Mouse (Mus musculus) NIH3T3 (cell line): ENCODE data around the gene Zfp82.
A peak's percentile ranks its signal among the peaks of the same experiment; 100 is the strongest.

Source experiments
- DNase-seq: peaks from one replicate; pipeline ENCODE4 v3.0.0-alpha.2; 2012; ENCODE audit warnings: low read depth

Zfp82 gene

DNA sequence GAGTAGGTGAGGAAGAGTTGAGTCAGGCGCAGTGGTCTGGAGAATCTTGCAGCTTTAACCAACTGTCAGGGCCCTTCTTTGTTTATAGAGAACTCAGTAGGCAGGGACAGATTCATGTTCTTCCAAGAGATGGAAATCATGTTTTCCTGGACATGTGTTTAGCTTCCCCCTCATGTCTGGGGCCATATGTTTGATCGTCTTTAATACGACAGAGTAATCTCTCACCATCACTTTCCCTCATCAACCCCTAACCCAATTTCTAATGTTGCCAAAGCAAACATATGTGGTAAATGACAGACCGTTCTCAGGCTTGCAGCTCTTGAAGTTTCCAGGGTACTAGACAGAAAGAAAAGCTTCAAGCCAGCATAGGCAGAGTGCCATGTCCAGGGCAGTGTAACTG is 24.6 kb downstream of the Zfp82 start:
- DNase-seq, result no peak

DNA sequence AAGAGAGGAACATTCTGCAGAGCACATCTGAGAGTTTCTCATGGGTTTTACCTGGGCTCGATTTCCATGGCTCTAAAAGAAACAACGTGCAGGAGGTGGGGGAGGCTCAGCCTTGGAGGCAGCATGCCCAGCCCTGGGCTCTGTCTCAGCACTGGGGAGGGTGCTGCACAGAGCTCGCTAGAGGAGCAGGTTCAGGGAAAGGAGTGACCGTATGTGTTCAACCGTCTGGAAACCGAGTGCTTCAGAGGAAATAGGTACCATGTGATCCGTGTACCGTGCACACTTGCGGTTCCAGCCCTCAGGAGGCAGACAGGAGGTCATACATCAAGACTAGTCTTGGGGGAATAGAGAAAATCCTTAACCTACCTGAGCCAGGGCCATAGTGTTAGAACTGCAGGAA is 28.3 kb downstream of the Zfp82 start:
- DNase-seq, result no peak

DNA sequence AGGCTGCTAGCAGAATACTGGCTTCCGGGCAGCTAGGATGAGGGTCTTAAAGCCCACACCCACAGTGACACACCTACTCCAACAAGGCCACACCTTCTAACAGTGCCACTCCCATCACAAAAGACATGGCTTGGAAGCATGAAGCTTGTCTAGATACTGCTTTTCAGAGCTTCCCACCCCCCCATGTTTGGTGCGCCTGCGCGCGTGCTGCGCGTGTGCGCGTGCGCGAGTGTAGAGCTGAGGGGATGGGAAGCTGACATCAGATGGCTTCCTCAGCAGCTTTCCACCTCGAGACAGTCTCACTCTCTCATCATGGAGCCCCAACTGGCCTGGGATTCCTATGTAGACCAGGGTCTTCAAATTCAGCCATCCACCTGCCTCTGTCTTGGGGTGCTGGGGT is 38.4 kb downstream of the Zfp82 start:
- no peak for DNase-seq

DNA sequence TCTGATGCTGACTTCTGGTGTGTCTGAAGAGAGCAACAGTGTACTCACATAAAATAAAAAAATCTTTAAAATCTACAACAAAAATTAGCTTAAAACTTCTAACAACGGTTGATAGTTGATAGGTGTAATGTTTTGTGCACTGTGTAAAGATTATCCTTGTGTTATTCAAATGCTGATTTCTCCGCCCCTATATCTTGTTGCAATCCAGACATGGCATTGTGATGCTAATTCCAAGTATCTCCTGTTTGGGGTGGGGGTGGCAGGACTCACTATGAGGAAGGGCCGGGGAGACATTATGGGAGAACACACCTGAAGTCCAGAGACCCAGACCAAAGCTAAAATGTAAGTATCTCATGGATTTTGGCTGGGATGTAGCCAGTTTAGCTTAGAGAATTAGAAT is 41.3 kb downstream of the Zfp82 start:
- DNase-seq, result no peak

DNA sequence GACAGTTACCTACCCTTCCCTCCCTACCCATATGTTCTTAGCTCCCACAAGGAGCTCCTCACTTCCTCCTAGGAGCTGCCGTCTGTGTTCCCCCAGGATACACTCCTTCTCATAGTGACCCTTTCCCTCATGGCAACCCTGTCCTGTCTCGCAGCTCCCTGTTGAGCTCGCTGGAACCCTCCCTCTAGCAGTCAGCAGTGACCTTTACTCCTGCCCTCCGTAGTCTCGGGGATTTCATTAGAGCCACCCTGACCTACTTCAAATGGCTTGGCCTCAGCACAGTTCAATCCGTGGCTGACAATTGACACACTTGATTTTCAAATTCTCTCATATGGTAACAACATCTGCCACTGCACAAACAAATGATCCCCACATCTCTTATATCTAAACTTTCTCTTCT is 42.0 kb downstream of the Zfp82 start:
- no peak for DNase-seq

DNA sequence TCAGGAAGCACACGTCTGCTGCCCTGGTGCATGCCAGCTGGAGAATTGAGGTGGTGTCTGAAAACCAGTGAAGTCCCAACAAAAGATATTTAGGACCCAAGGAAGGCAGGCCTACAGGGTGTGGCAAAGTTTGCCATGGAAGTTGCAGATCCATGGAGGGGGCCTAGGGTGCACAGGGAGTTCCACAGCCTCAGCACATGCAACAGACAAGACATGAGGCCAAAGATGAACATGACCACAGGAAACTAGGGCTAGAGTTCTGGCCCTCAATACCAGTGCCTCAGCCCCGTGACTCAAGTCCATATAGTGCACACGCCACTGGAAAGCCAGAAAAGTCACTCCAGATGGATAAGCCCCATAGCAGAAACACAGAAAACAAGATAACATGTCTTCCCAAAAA is 44.1 kb downstream of the Zfp82 start:
- DNase-seq, result no peak

DNA sequence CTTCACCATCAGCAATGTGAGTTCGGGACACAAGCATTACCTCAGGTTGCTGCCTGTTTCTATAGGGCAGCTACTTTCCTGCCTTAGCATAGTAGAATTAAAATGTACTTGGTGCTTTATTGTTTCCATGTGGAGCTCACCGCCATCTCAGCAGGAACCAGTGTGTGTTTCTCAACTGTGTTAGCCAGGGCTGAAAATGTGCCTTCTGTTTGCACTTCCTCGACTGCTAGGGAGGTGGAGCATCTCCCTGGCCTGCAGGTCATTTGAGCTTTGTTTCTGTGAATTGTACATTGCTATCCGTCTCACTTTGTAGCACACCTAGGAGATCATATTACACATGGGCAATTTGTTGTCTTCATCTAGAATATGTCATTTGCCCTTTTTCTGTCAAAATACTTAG is 45.4 kb downstream of the Zfp82 start:
- DNase-seq, result no peak

DNA sequence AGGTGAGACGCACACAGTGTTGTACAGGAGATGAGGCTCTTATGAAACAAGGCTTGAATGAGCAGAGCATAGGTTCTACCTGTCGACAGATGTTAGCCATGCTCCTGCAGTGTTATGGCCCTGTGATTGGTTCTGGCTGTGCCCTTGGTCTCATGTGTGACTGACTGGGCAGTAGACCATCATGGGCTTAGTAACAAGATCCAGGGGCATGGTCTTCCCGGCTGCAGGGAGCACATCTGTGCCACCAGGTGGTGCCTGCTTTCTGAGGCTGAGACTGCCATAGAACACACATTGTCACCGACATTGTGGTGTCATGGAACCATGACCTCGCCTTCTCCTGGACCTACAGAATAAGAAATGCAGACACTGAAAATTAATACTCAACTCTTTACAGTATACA is 47.3 kb downstream of the Zfp82 start:
- no peak for DNase-seq

DNA sequence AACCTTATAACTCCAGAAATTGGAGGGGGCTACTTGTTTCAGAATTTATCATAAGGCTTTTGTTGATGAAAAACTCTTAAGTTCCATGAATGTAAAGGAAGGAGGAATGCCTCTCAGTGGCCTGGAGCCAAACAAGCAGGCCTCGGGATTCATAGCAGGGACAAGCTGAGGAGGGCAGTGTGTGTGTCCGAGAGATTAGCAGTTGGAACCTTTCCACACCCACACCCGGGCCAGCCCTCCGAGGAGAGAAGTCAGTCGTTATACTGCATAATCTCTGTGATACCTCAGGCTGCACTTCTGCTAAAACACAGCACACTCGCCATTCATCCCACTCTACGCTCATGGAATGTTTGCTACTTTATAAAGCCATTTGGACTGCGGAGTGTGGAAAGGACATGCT is 48.9 kb downstream of the Zfp82 start:
- DNase-seq, result no peak

DNA sequence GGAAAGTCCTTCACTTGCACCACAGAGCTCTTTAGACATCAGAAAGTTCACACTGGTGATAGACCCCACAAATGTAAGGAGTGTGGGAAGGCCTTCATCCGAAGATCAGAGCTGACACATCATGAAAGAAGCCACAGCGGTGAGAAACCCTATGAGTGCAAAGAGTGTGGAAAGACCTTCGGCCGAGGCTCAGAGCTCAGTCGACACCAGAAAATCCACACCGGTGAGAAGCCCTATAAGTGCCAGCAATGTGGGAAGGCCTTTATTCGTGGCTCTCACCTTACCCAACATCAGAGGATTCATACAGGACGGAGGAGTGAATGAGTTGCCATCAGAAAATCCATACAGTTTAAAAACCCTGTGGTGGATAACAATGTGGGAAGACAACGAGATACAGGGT is 49.4 kb downstream of the Zfp82 start:
- no peak for DNase-seq

DNA sequence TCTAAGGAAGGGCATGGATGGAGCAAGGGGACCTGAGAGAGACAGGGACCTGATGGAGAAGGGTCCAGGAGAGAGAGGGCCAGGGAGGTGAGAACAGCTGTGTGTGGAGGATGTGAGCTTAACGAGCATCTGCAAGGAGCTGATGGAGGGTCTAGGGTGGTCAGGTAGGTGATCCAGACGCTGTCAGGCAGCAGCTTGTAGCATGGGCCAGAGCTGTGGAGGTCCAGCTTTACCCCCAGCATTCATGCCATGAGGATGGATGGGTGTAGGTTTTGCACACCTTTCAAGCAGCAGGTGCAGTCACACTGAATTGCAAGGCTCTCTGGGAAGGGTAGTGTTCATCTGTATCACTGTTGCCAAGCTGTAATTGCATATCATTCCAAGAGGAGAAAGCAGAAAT is 53.2 kb downstream of the Zfp82 start:
- no peak for DNase-seq

DNA sequence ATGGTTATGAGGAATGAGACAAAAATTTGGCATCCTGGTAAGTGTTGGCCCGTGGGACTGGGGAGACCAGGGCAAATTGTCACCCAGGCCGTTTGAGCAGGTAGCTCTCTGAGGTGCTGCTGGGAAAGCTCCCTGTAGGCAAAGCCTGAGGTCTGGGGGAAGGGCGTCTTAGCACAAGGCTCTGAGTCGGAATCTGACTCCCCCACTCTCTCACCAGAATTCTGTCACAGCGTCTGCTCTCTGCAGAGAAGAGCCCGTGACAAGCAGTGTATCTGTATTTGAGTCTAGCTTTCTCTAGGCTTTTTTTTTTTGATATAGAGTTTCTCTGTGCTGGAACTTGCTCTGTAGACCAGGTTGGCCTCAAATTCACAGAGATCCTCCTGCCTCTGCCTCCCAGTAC is 55.5 kb downstream of the Zfp82 start:
- no peak for DNase-seq

DNA sequence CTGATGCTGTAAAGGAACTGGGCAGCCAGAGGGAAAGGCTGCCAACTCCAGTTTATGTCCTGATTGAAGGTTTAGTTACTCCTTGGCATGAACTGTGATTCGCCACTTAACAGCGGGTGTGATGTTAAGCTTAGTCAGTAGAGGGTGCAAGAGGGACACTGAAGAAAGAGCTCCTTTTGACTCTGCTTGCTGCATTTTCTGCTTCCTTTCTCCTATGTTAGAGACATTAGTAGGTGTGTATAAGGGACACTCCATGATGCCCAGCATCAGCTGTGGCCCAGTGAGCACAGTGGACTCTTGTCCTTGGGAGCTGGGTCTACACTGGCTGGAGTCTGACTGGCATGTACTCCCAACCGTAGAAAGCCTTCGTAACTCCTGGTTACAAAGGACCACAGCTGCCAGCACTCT is 59.7 kb downstream of the Zfp82 start:
- peak; percentile 91 for DNase-seq

DNA sequence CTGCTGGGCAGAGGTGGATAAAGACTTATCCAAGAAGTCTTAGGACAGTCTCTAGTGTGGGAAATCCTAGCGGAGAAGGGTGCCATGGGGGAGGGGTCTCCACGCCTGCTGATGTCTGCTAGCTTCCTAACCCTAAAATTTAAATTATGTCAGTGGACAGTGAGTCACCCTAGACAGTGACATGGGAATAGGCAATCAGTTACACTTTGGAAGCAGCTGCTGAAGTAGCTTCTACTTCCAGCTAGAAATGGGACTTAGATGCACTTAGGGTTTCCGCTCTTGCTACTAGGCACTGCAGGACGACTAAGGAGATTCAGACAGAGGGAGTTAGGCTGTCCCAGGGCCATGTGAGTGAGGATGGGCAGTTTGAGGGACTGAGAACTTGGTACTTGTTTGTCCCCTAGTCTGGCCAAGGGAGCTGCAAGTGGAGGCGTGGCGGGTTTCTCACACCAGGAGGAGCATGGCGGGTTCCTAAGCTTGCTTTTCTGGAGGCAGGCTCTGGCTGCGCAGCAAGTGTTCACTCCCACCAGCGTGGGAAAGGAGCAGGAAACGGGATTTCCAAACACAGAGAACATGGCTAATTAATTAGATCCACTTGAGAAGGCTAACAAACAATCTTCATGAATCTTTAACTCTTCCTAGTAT is 62.0 kb downstream of the Zfp82 start:
- DNase-seq, result no peak

DNA sequence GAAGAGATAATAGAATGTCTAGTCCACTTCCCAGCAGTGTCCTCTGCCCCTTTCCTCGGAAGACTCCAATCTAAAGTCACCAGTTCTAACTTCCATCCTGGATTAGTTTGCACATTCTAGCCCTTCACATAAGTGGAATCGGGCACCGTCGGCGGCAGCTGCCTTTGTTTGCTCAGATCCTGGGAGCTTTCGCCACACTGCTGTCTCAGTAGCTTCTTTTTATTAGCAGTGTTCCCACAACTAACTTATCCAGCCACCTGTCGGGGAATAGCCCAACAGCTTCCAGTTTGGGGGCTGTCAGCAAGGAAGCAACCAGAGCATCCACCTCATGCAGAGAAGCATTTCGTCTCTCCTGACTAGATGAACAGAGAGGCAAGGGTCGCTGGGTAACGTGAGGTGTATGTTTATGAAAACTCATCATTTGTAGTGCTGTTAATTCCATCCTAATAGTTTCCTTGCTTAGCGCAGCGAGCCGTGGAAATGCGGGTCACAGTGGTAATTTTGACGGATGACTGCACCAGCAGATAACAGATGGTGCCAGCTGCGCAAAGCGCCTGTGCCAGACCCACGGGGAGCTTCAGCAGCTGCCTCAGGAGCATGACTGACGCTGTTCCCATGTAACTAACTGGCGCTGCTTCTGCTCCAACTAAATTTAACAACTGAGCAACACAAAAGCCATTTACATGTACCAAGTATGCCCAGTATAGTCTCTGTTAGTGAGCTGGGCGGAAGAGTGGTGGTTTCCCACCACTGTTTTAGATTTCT is 63.2 kb downstream of the Zfp82 start:
- peak; percentile 75 for DNase-seq

DNA sequence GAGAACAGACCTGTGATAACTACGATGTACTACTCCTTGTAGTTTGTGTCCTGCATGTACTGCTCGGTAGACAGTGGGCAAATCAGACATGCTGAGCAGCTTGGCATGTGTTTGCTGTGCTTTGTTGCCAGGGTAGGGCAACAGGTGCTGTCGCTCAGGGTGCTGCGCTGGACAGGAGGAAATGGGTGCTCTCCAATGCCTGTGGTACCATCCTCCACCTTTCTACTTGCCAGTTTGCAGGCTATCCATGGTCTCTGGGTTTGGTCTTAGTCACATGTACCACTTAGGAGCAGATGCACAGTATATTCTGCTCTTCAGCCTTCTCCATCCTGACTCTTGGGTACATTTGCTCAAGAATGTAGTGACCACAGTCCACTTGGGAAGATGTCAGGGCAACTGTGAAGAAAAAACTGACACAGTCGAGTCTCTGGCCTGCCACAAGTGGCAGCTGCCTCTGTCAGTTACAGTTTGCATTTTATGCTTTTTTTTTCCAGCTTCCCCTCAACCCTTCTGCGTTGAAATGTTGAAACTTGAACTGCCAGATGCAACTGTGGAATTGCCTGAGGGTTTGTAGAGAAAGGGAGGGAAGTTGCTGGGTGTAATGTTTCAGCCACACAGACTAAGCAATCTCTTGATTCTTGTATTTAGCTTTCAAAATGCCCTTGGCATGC is 64.5 kb downstream of the Zfp82 start:
- DNase-seq, result peak; percentile 81

DNA sequence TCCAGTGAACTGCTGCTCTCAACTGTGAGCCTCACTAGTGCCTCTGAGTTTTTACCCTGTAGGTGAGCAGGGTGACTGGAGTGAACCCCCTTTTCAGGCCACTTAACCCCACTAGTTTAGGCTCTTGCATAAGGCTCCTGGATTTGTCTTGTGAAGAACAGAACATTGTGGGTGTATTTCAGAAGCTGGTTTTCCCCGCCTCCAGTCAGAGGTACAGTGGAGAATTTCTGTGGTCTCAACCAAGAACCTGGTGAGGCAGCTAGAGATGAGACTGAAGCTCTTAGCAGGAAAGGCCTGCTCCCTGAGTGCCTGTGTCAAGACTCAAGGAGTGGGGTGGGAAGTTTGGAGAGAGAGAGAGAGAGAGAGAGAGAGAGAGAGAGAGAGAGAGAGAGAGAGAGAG is 65.1 kb downstream of the Zfp82 start:
- no peak for DNase-seq
